Mouse (Mus musculus) naive thymus-derived CD4-positive, alpha-beta T cell, adult 2 months (primary cell): ENCODE measurements around the gene Defb18.
"Not testable (repeated sequence)": the region's sequence is repeated elsewhere in the genome, so short reads cannot be mapped to it uniquely, and the experiment has no call there.

ENCODE experiments used
- DNase-seq: peaks from one replicate; pipeline ENCODE4 v3.0.0-alpha.2; 2011; ENCODE audit warnings: low read depth

Gene Defb18

GRCm38 (mm10) chr1:18237343-18237742 lies at the start of gene Defb18:
Defb18 (minus strand) TSS chr1:18237443.
- no peak for DNase-seq

- no peak for DNase-seq
Measured at GRCm38 (mm10) chr1:18271095-18271494, 33.9 kb upstream of the Defb18 start.

GRCm38 (mm10) chr1:18268845-18269244 lies 31.6 kb upstream of the Defb18 start:
- DNase-seq = no peak

GRCm38 (mm10) chr1:18265038-18265437 lies 27.8 kb upstream of the Defb18 start, which contains the start of gene Defb41:
Defb41 (minus strand) TSS chr1:18265138.
- no peak for DNase-seq

GRCm38 (mm10) chr1:18245801-18246580 lies 8.7 kb upstream of the Defb18 start:
- DNase-seq = not testable (repeated sequence)

- no peak for DNase-seq
Measured at GRCm38 (mm10) chr1:18223385-18223945, 13.8 kb downstream of the Defb18 start.

- DNase-seq = no peak
Measured at GRCm38 (mm10) chr1:18191719-18192118, 45.5 kb downstream of the Defb18 start.

- DNase-seq = no peak
Measured at GRCm38 (mm10) chr1:18190714-18191712, 46.2 kb downstream of the Defb18 start.
